Mouse (Mus musculus) gonadal fat pad, adult 2 months (tissue): ENCODE data around the gene Casp8. TPM values are rescaled to one million over a fixed set of nuclear protein-coding genes. Genes with fewer than 3 reads are reported as not detected.

ENCODE experiments used
- polyA plus RNA-seq: library from polyadenylated mRNA; depleted of rRNA; stranded (reverse); fragments of >200 nt; gene quantifications from 2 replicates; pipeline ENCODE4 v1.2.3, GENCODE M21; 2012; rRNA removed

Casp8 gene
- polyA plus RNA-seq, 1 experiment: 7.8 TPM

Other genes with a start within 250 kb of the Casp8 start
- 5.9 and 6.3 TPM in 2 replicates for gene Fam126b, start 209.1 kb upstream of the Casp8 start, polyA plus RNA-seq
- gene Ndufb3, start 209.0 kb upstream of the Casp8 start, polyA plus RNA-seq: 108 and 114 TPM in 2 replicates
- 2.0 and 4.4 TPM in 2 replicates for gene Als2cr12, start 99.4 kb upstream of the Casp8 start, polyA plus RNA-seq
- gene Cflar, start 83.9 kb upstream of the Casp8 start, polyA plus RNA-seq: 54.0 and 64.0 TPM in 2 replicates
- 27.9 and 28.6 TPM in 2 replicates for gene Trak2, start 178.1 kb downstream of the Casp8 start, polyA plus RNA-seq
- gene Stradb, start 178.1 kb downstream of the Casp8 start, polyA plus RNA-seq: 24.2 and 24.5 TPM in 2 replicates